Mouse (Mus musculus) splenic B cell, adult 2 months (primary cell): ENCODE results near the gene Tsfm.
"Not testable (repeated sequence)": the region's sequence is repeated elsewhere in the genome, so short reads cannot be mapped to it uniquely, and the experiment has no call there.

Experiments
- DNase-seq: peaks from one replicate; pipeline ENCODE4 v3.0.0-alpha.2; 2011; ENCODE audit warnings: low read depth, low spot score
- H3K27me3 ChIP-seq: 2 replicates; pipeline ENCODE4 v1.6.1; 2012; ENCODE audit warnings: mild to moderate bottlenecking, low read length, moderate library complexity, mixed read lengths; ENCODE audit not compliant: control insufficient read depth, poor library complexity, insufficient read depth, severe bottlenecking
- H3K36me3 ChIP-seq: 2 replicates; pipeline ENCODE4 v1.6.1; 2012; ENCODE audit warnings: mild to moderate bottlenecking, low read length, moderate library complexity, mixed read lengths; ENCODE audit not compliant: control insufficient read depth, poor library complexity, insufficient read depth, severe bottlenecking

Gene Tsfm

GRCm38 (mm10) chr10:127030336-127031296 lies at the start of gene Tsfm:
Gene Tsfm (minus strand): TSS chr10:127030840.
- peak; percentile 92 for DNase-seq
- H3K27me3 ChIP-seq = no peaks in the 10 kb centered on the region
- no peaks in the 10 kb centered on the region for H3K36me3 ChIP-seq

GRCm38 (mm10) chr10:127079665-127080391 lies 49.2 kb upstream of the Tsfm start:
- H3K36me3 ChIP-seq = peaks cover 13% of the 10 kb centered on the region
- H3K27me3 ChIP-seq = no peaks in the 10 kb centered on the region
- DNase-seq = no peak

- no peak for DNase-seq
- Histone ChIP-seq H3K27me3 (no peaks in the 10 kb centered on the region), H3K36me3 (peaks cover 13% of the 10 kb centered on the region)
Observed at GRCm38 (mm10) chr10:127078677-127079575, 48.3 kb upstream of the Tsfm start.

- H3K36me3 ChIP-seq = peaks cover 13% of the 10 kb centered on the region
- H3K27me3 ChIP-seq = no peaks in the 10 kb centered on the region
- DNase-seq = no peak
Observed at GRCm38 (mm10) chr10:127078001-127078676, 47.5 kb upstream of the Tsfm start.

- no peak for DNase-seq
- peaks cover 11% of the 10 kb centered on the region for H3K36me3 ChIP-seq
Observed at GRCm38 (mm10) chr10:127077515-127077914, 46.9 kb upstream of the Tsfm start.

GRCm38 (mm10) chr10:127076082-127076481 lies 45.4 kb upstream of the Tsfm start:
- DNase-seq = peak; percentile 83
- Histone ChIP-seq H3K36me3 (peaks cover 11% of the 10 kb centered on the region; the same call in 1 of the 2 replicates), H3K27me3 (no peaks in the 10 kb centered on the region)

More at GRCm38 (mm10) chr10:127077515-127077914, 46.9 kb upstream of the Tsfm start:
- H3K27me3 ChIP-seq = no peaks in the 10 kb centered on the region

- peak; percentile 16 for DNase-seq
- H3K27me3 ChIP-seq = no peaks in the 10 kb centered on the region
- peaks cover 11% of the 10 kb centered on the region; the same call in 1 of the 2 replicates for H3K36me3 ChIP-seq
Observed at GRCm38 (mm10) chr10:127075651-127076050, 45.0 kb upstream of the Tsfm start.

GRCm38 (mm10) chr10:127075080-127075479 lies 44.4 kb upstream of the Tsfm start, which contains the start of gene Agap2:
Gene Agap2 (plus strand): TSS chr10:127075284.
- Histone ChIP-seq H3K36me3 (peaks cover 9% of the 10 kb centered on the region; the same call in 1 of the 2 replicates), H3K27me3 (no peaks in the 10 kb centered on the region)
- peak; percentile 87 for DNase-seq

- H3K36me3 ChIP-seq = peaks cover 4% of the 10 kb centered on the region; the same call in 1 of the 2 replicates
- no peak for DNase-seq
- H3K27me3 ChIP-seq = no peaks in the 10 kb centered on the region
Observed at GRCm38 (mm10) chr10:127073981-127074380, 43.3 kb upstream of the Tsfm start.

GRCm38 (mm10) chr10:127072969-127073368 lies 42.3 kb upstream of the Tsfm start:
- H3K27me3 ChIP-seq, H3K36me3 ChIP-seq, DNase-seq: not testable (repeated sequence)

GRCm38 (mm10) chr10:127072270-127072669 lies 41.6 kb upstream of the Tsfm start:
- not testable (repeated sequence) for DNase-seq, H3K27me3 ChIP-seq, H3K36me3 ChIP-seq

GRCm38 (mm10) chr10:127071203-127071602 lies 40.6 kb upstream of the Tsfm start:
- Histone ChIP-seq H3K27me3 (no peaks in the 10 kb centered on the region), H3K36me3 (0 out of 2 replicates have a peak, but pooled peaks cover 5% of the 10 kb centered on the region)
- no peak for DNase-seq

GRCm38 (mm10) chr10:127070190-127071121 lies 39.8 kb upstream of the Tsfm start, which contains the start of gene Tspan31:
Gene Tspan31 (minus strand): TSS chr10:127070264.
- DNase-seq = peak; percentile 82
- no peaks in the 10 kb centered on the region for H3K27me3 ChIP-seq
- peaks cover 5% of the 10 kb centered on the region for H3K36me3 ChIP-seq
